Mouse (Mus musculus) megakaryocyte, embryonic 14.5 days (primary cell): Measurements from ENCODE around the gene Cped1.

ENCODE experiments used
- FLI1 ChIP-seq: IDR thresholded peaks from 2 replicates; pipeline ENCODE4 v1.6.1; 2012; ENCODE audit warnings: low read length, inconsistent platforms, mixed read lengths
- GATA1 ChIP-seq: IDR thresholded peaks from 3 replicates; pipeline ENCODE4 v1.6.1; 2012; ENCODE audit warnings: mixed read lengths, low read length, inconsistent platforms, borderline replicate concordance

- TF ChIP-seq GATA1 (no peak), FLI1 (no peak)
Measured at GRCm38 (mm10) chr6:22033188-22033587, 47.5 kb downstream of the Cped1 start.
